ENCODE assay signal across 9 mouse cellular contexts in genomic region chr7:45309455-45309854, GRCm38 (mm10). TPM values are rescaled to one million over a fixed set of nuclear protein-coding genes. Genes with fewer than 3 reads are reported as not detected.
DNase-seq lines count a peak whose midpoint lies in the region; ATAC-seq and TF ChIP-seq lines count a peak whose summit lies in the region.
"Had no signal": no experiment of that assay in that cellular context is flagged by ENCODE, and none has a peak within 500 bp of the region (broad histone marks: within the 10 kb centered on the region; RNA-seq: fewer than 3 reads in every experiment).

No protein-coding gene starts in this region.

- no peak for TF ChIP-seq POLR2A in MEL (IDR thresholded peaks at IDR 0.05; ENCODE audit: control insufficient read depth in 1 of 2, insufficient read depth in 1 of 2, low read depth in 1 of 2, low read length in 2 of 2, poor library complexity in 1 of 2)
- no peak for TF ChIP-seq POLR2A in lung, adult 2 months (IDR thresholded peaks at IDR 0.05; ENCODE audit: borderline replicate concordance, extremely low read depth, low read depth, low read length)

- H3K27me3 ChIP-seq in MEL (ENCODE audit: control insufficient read depth in 1 of 2, insufficient read depth in 2 of 2, low read length in 2 of 2): no peaks in the 10 kb centered on the region
- H3K27me3 ChIP-seq in forebrain, embryonic 14.5 days (replicated peaks; ENCODE audit: control insufficient read depth, insufficient read depth, low read length): no peaks in the 10 kb centered on the region

- 0 out of 2 replicates have a peak, but pooled peaks have one; percentile 44 for ATAC-seq in forebrain, embryonic 14.5 days

- TF ChIP-seq CTCF in MEL (IDR thresholded peaks at IDR 0.05 in 2 of 3, conservative IDR thresholded peaks at IDR 0.05 in 1 of 3; ENCODE audit: control insufficient read depth in 1 of 3, insufficient read depth in 1 of 3, low read depth in 2 of 3, low read length in 3 of 3, poor library complexity in 1 of 3, severe bottlenecking in 1 of 3): peak; percentile 71 to 89 (median 88)
- TF ChIP-seq CTCF in lung, adult 2 months (IDR thresholded peaks at IDR 0.05; ENCODE audit: insufficient read depth, low read length): peak; percentile 68

- TF ChIP-seq EP300 in MEL (IDR thresholded peaks at IDR 0.05; ENCODE audit: low read depth in 1 of 2, low read length in 2 of 2): no peak

- no peaks in the 10 kb centered on the region for H3K79me2 ChIP-seq in MEL (ENCODE audit: control insufficient read depth, insufficient read depth, low read length, poor library complexity)

- H3K36me3 ChIP-seq in MEL (ENCODE audit: control insufficient read depth in 1 of 2, insufficient read depth in 2 of 2, low read length in 2 of 2): peaks cover 0 to 3% of the 10 kb centered on the region in 2 experiments; a peak in 1 of 4 replicates
- H3K36me3 ChIP-seq in forebrain, embryonic 14.5 days (ENCODE audit: control insufficient read depth, insufficient read depth, low read length): no peaks in the 10 kb centered on the region

- H3K9ac ChIP-seq in MEL (ENCODE audit: control insufficient read depth, low read depth, low read length, poor library complexity, severe bottlenecking): no peak overlapping the region
- H3K9ac ChIP-seq in forebrain, embryonic 14.5 days (ENCODE audit: low read length): no peak overlapping the region; the same call in 1 of the 2 replicates

- H3K27ac ChIP-seq in MEL (ENCODE audit: control insufficient read depth, low read depth, low read length): no peak overlapping the region
- H3K27ac ChIP-seq in forebrain, embryonic 14.5 days (ENCODE audit: low read depth, low read length): no peak overlapping the region

- peaks cover 0 to 7% of the 10 kb centered on the region in 2 experiments; a peak in 2 of 4 replicates for H3K4me1 ChIP-seq in MEL (ENCODE audit: control insufficient read depth in 1 of 2, insufficient read depth in 2 of 2, low read length in 2 of 2)
- H3K4me1 ChIP-seq in forebrain, embryonic 14.5 days (ENCODE audit: control insufficient read depth, insufficient read depth, low read length): peaks cover 13% of the 10 kb centered on the region
- H3K4me1 ChIP-seq in lung, adult 2 months (ENCODE audit: control insufficient read depth, insufficient read depth, low read length): no peaks in the 10 kb centered on the region

- intact Hi-C loops in left cerebral cortex, postnatal 4 days (cut with DNase I): no loop called here

- no peaks in the 10 kb centered on the region for H3K9me3 ChIP-seq in MEL (replicated peaks; ENCODE audit: insufficient read depth, low read length)
- no peaks in the 10 kb centered on the region for H3K9me3 ChIP-seq in forebrain, embryonic 14.5 days (replicated peaks; ENCODE audit: control insufficient read depth, low read length)

- H3K4me2 ChIP-seq in forebrain, embryonic 14.5 days (ENCODE audit: low read length): no peak overlapping the region

- no peak overlapping the region for H3K4me3 ChIP-seq in MEL (ENCODE audit: control insufficient read depth in 1 of 2, insufficient read depth in 1 of 2, low read depth in 2 of 2, low read length in 2 of 2)
- H3K4me3 ChIP-seq in forebrain, embryonic 14.5 days (ENCODE audit: low read depth, low read length): no peak overlapping the region
- no peak overlapping the region for H3K4me3 ChIP-seq in lung, adult 2 months (replicated peaks; ENCODE audit: extremely low read depth, low read depth, low read length)

- WGBS in forebrain, embryonic 14.5 days: 7% methylated on average over 9 of the region's 9 CpGs
- WGBS in lung, adult 2 months: 15% methylated on average over 9 of the region's 9 CpGs

- peak; percentile 70 for TF ChIP-seq RAD21 in MEL (IDR thresholded peaks at IDR 0.05; ENCODE audit: low read depth, low read length)

- DNase-seq in left cerebral cortex, postnatal 4 days: peak; percentile 68
- DNase-seq in left cerebral cortex, adult 9 months (ENCODE audit: low spot score in 2 of 2): no peak
- peak; percentile 82 for DNase-seq in MEL (ENCODE audit: low read depth, low spot score)
- DNase-seq in brain, adult 2 months (ENCODE audit: low read depth, low spot score): peak; percentile 78
- peak; percentile 74 for DNase-seq in forebrain, embryonic 14.5 days (ENCODE audit: low spot score)
- DNase-seq in lung, adult 2 months: peak; percentile 34
- peak; percentile 85 for DNase-seq in retina, postnatal 1 day
- DNase-seq in frontal cortex, postnatal 10 days (ENCODE audit: low spot score in 2 of 2): no peak

TF ChIP-seq in MEL, 35 proteins besides CTCF, POLR2A, EP300 and RAD21:
- TF ChIP-seq BHLHE40 (IDR thresholded peaks at IDR 0.05; ENCODE audit: borderline replicate concordance, low read depth, low read length) (peak; percentile 40; the same call in 1 of the 2 replicates), HCFC1 (IDR thresholded peaks at IDR 0.05; ENCODE audit: low read depth, low read length) (0 out of 2 replicates have a peak, but pooled peaks have one; percentile 30), ZNF384 (IDR thresholded peaks at IDR 0.05; ENCODE audit: low read depth, low read length) (no peak), POLR2AphosphoS2 (IDR thresholded peaks at IDR 0.05; ENCODE audit: low read length) (no peak), JUND (IDR thresholded peaks at IDR 0.05; ENCODE audit: low read depth, low read length) (no peak), MYC (IDR thresholded peaks at IDR 0.05; ENCODE audit: low read depth, low read length) (no peak), MAX (IDR thresholded peaks at IDR 0.05; ENCODE audit: low read length) (0 out of 2 replicates have a peak, but pooled peaks have one; percentile 29), SMC3 (IDR thresholded peaks at IDR 0.05; ENCODE audit: low read depth, low read length) (peak; percentile 67), ZC3H11A (IDR thresholded peaks at IDR 0.05; ENCODE audit: low read depth, low read length) (peak; percentile 62), SIN3A (IDR thresholded peaks at IDR 0.05; ENCODE audit: low read length) (0 out of 2 replicates have a peak, but pooled peaks have one; percentile 28)

RNA-seq across cellular contexts. Expression of gene Trpm4, which starts 24.1 kb away (rescaled TPM):
- total RNA-seq in left cerebral cortex, postnatal 4 days (2021): 10 to 100 TPM; 32.1 to 33.8 TPM
- total RNA-seq in MEL (2012; rRNA removed): 4.5 and 4.8 TPM in 2 replicates
- 1 to 10 TPM in 1 of 2 experiments, not detected in 1; 6.9 TPM for polyA plus RNA-seq in MEL (2012; ENCODE audit: insufficient read depth in 1 of 2, insufficient read length in 2 of 2, low read depth in 1 of 2, low replicate concordance in 2 of 2, missing spikeins in 1 of 2)
- 6.5 and 9.8 TPM in 2 replicates for polyA plus RNA-seq in forebrain, embryonic 14.5 days (2014; fragmentation: Nextera tagmentation; extraction: Ambion mirVana)
- polyA plus RNA-seq in lung, adult 2 months (2012; rRNA removed): 41.8 and 44.8 TPM in 2 replicates

RNA-seq across cellular contexts. Expression of gene Hrc, which starts 25.6 kb away (rescaled TPM):
- under 1 TPM; 0.36 to 0.38 TPM for total RNA-seq in left cerebral cortex, postnatal 4 days (2021)
- total RNA-seq in MEL (2012; rRNA removed): not detected in 2 replicates
- under 1 TPM in 1 of 2 experiments, not detected in 1; 0.22 TPM for polyA plus RNA-seq in MEL (2012; ENCODE audit: insufficient read depth in 1 of 2, insufficient read length in 2 of 2, low read depth in 1 of 2, low replicate concordance in 2 of 2, missing spikeins in 1 of 2)
- 0.06 TPM in 1 of 2 replicates, not detected in the other for polyA plus RNA-seq in forebrain, embryonic 14.5 days (2014; fragmentation: Nextera tagmentation; extraction: Ambion mirVana)
- polyA plus RNA-seq in lung, adult 2 months (2012; rRNA removed): 2.4 and 10.0 TPM in 2 replicates

RNA-seq across cellular contexts. Expression of gene Slc6a21, which starts 32.1 kb away (rescaled TPM):
- not detected for total RNA-seq in left cerebral cortex, postnatal 4 days (2021)
- not detected in 2 replicates for total RNA-seq in MEL (2012; rRNA removed)
- not detected for polyA plus RNA-seq in MEL (2012; ENCODE audit: insufficient read depth in 1 of 2, insufficient read length in 2 of 2, low read depth in 1 of 2, low replicate concordance in 2 of 2, missing spikeins in 1 of 2)
- not detected in 2 replicates for polyA plus RNA-seq in forebrain, embryonic 14.5 days (2014; fragmentation: Nextera tagmentation; extraction: Ambion mirVana)
- not detected in 2 replicates for polyA plus RNA-seq in lung, adult 2 months (2012; rRNA removed)
- polyA plus RNA-seq: heart, embryonic 14.5 days had no signal

RNA-seq across cellular contexts. Expression of gene Ppfia3, which starts 57.4 kb away (rescaled TPM):
- 100 to 1,000 TPM; 106 to 108 TPM for total RNA-seq in left cerebral cortex, postnatal 4 days (2021)
- 3.0 and 3.4 TPM in 2 replicates for total RNA-seq in MEL (2012; rRNA removed)
- polyA plus RNA-seq in MEL (2012; ENCODE audit: insufficient read depth in 1 of 2, insufficient read length in 2 of 2, low read depth in 1 of 2, low replicate concordance in 2 of 2, missing spikeins in 1 of 2): 1 to 10 TPM in 1 of 2 experiments, not detected in 1; 5.9 TPM
- polyA plus RNA-seq in forebrain, embryonic 14.5 days (2014; fragmentation: Nextera tagmentation; extraction: Ambion mirVana): 10.7 and 17.3 TPM in 2 replicates
- 1.2 and 3.7 TPM in 2 replicates for polyA plus RNA-seq in lung, adult 2 months (2012; rRNA removed)

Comparison
In these comparisons a context has a peak if more than half of its experiments do, and no peak if none do; other contexts are left out.
1. DNase-seq: peak in left cerebral cortex, postnatal 4 days (single experiment), MEL (single experiment), brain, adult 2 months (single experiment), forebrain, embryonic 14.5 days (single experiment), lung, adult 2 months (single experiment) and retina, postnatal 1 day (single experiment); none in left cerebral cortex, adult 9 months (0 of 2) and frontal cortex, postnatal 10 days (0 of 2).